Mouse (Mus musculus): Measurements from ENCODE around the gene Eps15.

GRCm38 (mm10) chr4:109234185-109234584 is 45.9 kb upstream of the Eps15 start, which contains the start of gene Calr4:
- TF ChIP-seq CTCF (IDR thresholded peaks at IDR 0.05; ENCODE audit: low read depth) (no peak), EP300 (IDR thresholded peaks at IDR 0.05; ENCODE audit: low read depth) (no peak)

Data from liver, postnatal 0 days (tissue).